Mouse (Mus musculus): ENCODE measurements around the gene Slc7a1. TPM values are rescaled to one million over a fixed set of nuclear protein-coding genes. Genes with fewer than 3 reads are reported as not detected.

The Slc7a1 gene
- polyA plus RNA-seq, 1 experiment from 2014 or later: 39.0 TPM

DNA sequence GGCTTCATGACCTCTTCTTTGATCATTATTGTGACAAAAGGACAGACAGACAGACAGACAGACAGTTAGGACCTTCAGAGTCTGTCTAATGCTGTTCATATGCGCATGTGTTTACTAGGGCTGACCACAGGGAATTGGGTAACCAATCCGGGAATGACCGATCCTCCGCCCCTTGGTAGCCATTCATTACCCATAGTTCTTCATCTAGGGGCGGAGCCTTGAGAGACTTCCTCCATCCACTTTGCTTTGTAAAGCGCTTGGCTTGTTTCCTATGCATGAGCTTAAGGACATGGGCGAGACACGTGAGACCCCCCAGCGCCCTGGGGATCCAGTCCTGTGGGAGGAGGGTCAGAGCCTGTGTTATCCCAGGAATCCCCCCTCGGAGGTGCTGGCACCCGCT lies 96.7 kb downstream of the Slc7a1 start:
- no peaks in the 10 kb centered on the region for H3K4me1 ChIP-seq (ENCODE audit: control insufficient read depth, insufficient read depth, low read depth, low read length)
- no peak overlapping the region for H3K9ac ChIP-seq (ENCODE audit: low read depth, low read length)
- no peak overlapping the region for H3K27ac ChIP-seq (ENCODE audit: low read depth, low read length)
- H3K36me3 ChIP-seq (ENCODE audit: control insufficient read depth, insufficient read depth, low read length): peaks cover 32% of the 10 kb centered on the region
- no peaks in the 10 kb centered on the region for H3K9me3 ChIP-seq (ENCODE audit: control insufficient read depth, low read length)
- no peak for ATAC-seq
- H3K4me2 ChIP-seq (ENCODE audit: low read length): no peak overlapping the region
- H3K4me3 ChIP-seq (ENCODE audit: low read length): peak overlapping the region; percentile 10; the same call in 1 of the 2 replicates
- no peaks in the 10 kb centered on the region for H3K27me3 ChIP-seq (replicated peaks; ENCODE audit: control insufficient read depth, insufficient read depth, low read length)
- WGBS: 87% methylated on average over 11 of the region's 11 CpGs

DNA sequence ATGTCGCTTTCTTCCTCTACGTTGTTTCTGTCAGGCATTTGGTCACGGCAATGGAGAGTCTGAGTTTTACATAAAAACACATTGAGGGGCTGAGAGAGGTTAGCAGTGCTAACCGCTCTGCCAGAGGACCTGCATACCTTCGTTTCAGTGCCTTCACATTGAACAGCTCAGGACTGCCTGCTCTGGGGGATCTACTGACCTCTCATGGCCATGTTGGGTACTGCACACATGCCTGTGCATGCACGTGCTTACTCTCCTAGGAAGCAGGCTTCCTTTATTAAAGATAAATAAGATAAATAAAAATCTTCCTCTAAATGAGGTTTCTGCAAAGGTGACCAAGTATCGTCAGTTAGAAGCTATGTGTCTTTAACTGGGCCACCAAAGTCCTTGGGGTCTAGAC lies 106.4 kb downstream of the Slc7a1 start:
- H3K4me3 ChIP-seq (ENCODE audit: low read length): no peak overlapping the region
- H3K4me1 ChIP-seq (ENCODE audit: control insufficient read depth, insufficient read depth, low read depth, low read length): no peaks in the 10 kb centered on the region
- 83% methylated on average over 7 of the region's 7 CpGs for WGBS
- H3K27me3 ChIP-seq (replicated peaks; ENCODE audit: control insufficient read depth, insufficient read depth, low read length): no peaks in the 10 kb centered on the region
- no peak overlapping the region for H3K9ac ChIP-seq (ENCODE audit: low read depth, low read length)
- H3K9me3 ChIP-seq (ENCODE audit: control insufficient read depth, low read length): peaks cover 5% of the 10 kb centered on the region
- peaks cover 5% of the 10 kb centered on the region for H3K36me3 ChIP-seq (ENCODE audit: control insufficient read depth, insufficient read depth, low read length)
- ATAC-seq: no peak
- no peak overlapping the region for H3K4me2 ChIP-seq (ENCODE audit: low read length)
- H3K27ac ChIP-seq (ENCODE audit: low read depth, low read length): no peak overlapping the region

DNA sequence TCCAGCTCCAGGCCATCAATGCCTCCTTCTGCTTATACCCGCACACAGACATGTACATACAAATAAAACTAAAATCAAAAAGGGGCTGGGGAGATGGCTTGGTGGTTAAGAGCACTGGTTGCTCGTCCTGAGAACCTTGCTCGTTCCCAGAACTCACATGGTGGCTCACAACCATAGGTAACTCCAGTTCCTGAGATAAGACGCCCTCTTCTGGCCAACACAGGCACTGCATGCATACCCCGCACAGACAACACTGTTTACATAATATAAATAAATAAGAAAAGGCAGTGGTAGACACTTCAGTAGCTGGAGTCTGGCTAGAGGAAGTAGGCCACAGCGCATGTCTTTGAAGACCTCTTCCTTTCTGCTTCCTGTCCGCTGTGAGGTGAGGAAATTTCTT lies 106.8 kb downstream of the Slc7a1 start:
- ATAC-seq: no peak
- no peak overlapping the region for H3K27ac ChIP-seq (ENCODE audit: low read depth, low read length)
- no peaks in the 10 kb centered on the region for H3K27me3 ChIP-seq (replicated peaks; ENCODE audit: control insufficient read depth, insufficient read depth, low read length)
- no peak overlapping the region for H3K9ac ChIP-seq (ENCODE audit: low read depth, low read length)
- peaks cover 5% of the 10 kb centered on the region for H3K9me3 ChIP-seq (ENCODE audit: control insufficient read depth, low read length)
- 84% methylated on average over 7 of the region's 7 CpGs for WGBS
- H3K4me1 ChIP-seq (ENCODE audit: control insufficient read depth, insufficient read depth, low read depth, low read length): no peaks in the 10 kb centered on the region
- peaks cover 3% of the 10 kb centered on the region for H3K36me3 ChIP-seq (ENCODE audit: control insufficient read depth, insufficient read depth, low read length)
- no peak overlapping the region for H3K4me2 ChIP-seq (ENCODE audit: low read length)
- H3K4me3 ChIP-seq (ENCODE audit: low read length): no peak overlapping the region

DNA sequence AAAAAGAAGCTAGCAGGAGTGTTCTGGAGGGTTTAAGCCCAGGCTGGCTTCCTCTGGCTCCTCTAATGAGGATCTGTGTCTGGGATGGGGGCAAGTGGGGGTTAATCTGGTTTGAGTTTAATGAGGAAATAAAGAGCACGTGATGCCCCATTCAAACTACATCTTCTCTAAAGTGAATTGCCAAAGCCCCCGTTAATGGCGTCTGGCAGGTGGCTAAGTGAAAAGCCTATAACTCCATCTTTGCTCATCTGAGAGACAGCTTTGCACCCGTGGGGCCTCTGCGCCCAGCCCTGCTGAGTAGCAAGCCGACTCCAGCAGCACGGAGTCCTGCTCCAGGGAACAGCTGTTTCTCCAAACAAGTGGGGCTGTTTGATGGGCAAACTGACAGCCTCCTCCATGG lies 109.8 kb downstream of the Slc7a1 start:
- WGBS: 46% methylated on average over 7 of the region's 7 CpGs
- peak; percentile 58; the same call in 1 of the 2 replicates for ATAC-seq
- peaks cover 5% of the 10 kb centered on the region for H3K9me3 ChIP-seq (ENCODE audit: control insufficient read depth, low read length)
- H3K4me3 ChIP-seq (ENCODE audit: low read length): no peak overlapping the region
- no peaks in the 10 kb centered on the region for H3K4me1 ChIP-seq (ENCODE audit: control insufficient read depth, insufficient read depth, low read depth, low read length)
- H3K9ac ChIP-seq (ENCODE audit: low read depth, low read length): no peak overlapping the region
- H3K27me3 ChIP-seq (replicated peaks; ENCODE audit: control insufficient read depth, insufficient read depth, low read length): no peaks in the 10 kb centered on the region
- H3K27ac ChIP-seq (ENCODE audit: low read depth, low read length): no peak overlapping the region
- no peak overlapping the region for H3K4me2 ChIP-seq (ENCODE audit: low read length)
- H3K36me3 ChIP-seq (ENCODE audit: control insufficient read depth, insufficient read depth, low read length): no peaks in the 10 kb centered on the region; the same call in 1 of the 2 replicates

DNA sequence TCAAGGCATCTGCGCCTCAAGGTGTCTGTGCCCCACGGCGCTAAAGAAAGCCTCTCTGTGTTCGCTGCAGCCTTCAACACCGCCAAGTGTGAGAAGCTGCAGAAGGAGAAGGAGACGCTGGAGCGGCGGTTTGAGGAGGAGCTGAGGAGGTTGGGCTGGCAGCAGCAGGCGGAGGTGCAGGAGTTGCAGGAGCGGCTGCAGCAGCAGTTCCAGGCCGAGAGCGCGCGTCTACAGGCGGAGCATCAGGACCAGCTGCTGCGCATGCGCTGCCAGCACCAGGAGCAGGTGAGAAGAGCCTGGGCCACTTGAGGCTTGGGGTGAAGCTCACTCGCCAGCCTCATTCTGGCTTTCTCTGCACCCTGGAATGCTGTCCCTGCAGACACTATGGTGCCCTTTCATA lies 110.9 kb downstream of the Slc7a1 start:
- H3K27me3 ChIP-seq (replicated peaks; ENCODE audit: control insufficient read depth, insufficient read depth, low read length): no peaks in the 10 kb centered on the region
- H3K4me1 ChIP-seq (ENCODE audit: control insufficient read depth, insufficient read depth, low read depth, low read length): no peaks in the 10 kb centered on the region
- no peak overlapping the region for H3K27ac ChIP-seq (ENCODE audit: low read depth, low read length)
- no peaks in the 10 kb centered on the region; the same call in 1 of the 2 replicates for H3K36me3 ChIP-seq (ENCODE audit: control insufficient read depth, insufficient read depth, low read length)
- peaks cover 5% of the 10 kb centered on the region for H3K9me3 ChIP-seq (ENCODE audit: control insufficient read depth, low read length)
- no peak overlapping the region for H3K4me3 ChIP-seq (ENCODE audit: low read length)
- 83% methylated on average over 18 of the region's 18 CpGs for WGBS
- H3K9ac ChIP-seq (ENCODE audit: low read depth, low read length): no peak overlapping the region
- no peak overlapping the region for H3K4me2 ChIP-seq (ENCODE audit: low read length)
- ATAC-seq: no peak

DNA sequence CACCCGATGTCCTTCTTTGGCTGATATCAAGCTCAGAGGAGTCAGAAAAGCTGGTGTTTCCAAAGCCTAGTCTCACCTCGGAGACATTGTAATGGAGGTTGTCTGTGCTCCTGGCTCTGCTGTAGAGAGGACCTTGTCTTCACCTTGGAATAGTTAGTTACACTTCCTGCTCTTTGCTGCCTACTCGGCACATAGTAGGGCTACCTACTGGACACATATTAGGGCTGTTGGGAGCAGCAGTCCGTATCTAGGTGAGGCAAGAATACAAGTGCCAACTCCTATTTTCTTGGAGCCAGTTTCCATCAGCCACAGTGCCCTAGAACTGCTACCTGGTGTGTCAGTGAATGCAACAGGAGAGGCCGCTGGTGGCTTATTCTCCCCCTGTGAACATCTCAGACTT lies 112.2 kb downstream of the Slc7a1 start:
- ATAC-seq: no peak
- WGBS: 90% methylated on average over 5 of the region's 5 CpGs

DNA sequence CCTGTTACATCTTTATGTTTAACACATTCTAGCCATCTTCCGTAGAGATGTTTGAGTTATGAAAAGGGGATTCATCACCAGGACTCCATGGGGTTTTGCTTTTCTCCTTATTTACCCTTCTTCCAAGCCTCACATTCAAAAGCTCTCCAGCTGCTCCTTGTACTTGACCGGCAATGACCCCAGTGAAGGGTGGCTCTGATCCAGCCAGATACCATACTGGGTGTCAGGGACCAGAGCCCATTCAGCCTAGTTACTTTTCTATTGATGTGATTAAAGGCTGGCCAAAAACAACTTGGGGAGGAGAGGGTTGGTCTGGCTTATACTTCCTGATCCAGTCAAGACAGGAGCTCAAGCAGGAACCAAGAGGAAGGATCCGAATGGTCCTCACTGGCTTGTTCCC lies 116.1 kb downstream of the Slc7a1 start:
- Histone ChIP-seq H3K4me3 (ENCODE audit: low read length) (no peak overlapping the region), H3K9me3 (ENCODE audit: control insufficient read depth, low read length) (no peaks in the 10 kb centered on the region), H3K27me3 (replicated peaks; ENCODE audit: control insufficient read depth, insufficient read depth, low read length) (no peaks in the 10 kb centered on the region), H3K4me1 (ENCODE audit: control insufficient read depth, insufficient read depth, low read depth, low read length) (no peaks in the 10 kb centered on the region), H3K9ac (ENCODE audit: low read depth, low read length) (no peak overlapping the region), H3K27ac (ENCODE audit: low read depth, low read length) (no peak overlapping the region), H3K36me3 (ENCODE audit: control insufficient read depth, insufficient read depth, low read length) (no peaks in the 10 kb centered on the region), H3K4me2 (ENCODE audit: low read length) (no peak overlapping the region)
- ATAC-seq: no peak
- WGBS: 83% methylated on average over 3 of the region's 3 CpGs

More for the DNA sequence above, 112.2 kb downstream of the Slc7a1 start:
- Histone ChIP-seq H3K4me1 (ENCODE audit: control insufficient read depth, insufficient read depth, low read depth, low read length) (no peaks in the 10 kb centered on the region), H3K9me3 (ENCODE audit: control insufficient read depth, low read length) (peaks cover 5% of the 10 kb centered on the region), H3K36me3 (ENCODE audit: control insufficient read depth, insufficient read depth, low read length) (no peaks in the 10 kb centered on the region; the same call in 1 of the 2 replicates), H3K4me2 (ENCODE audit: low read length) (no peak overlapping the region), H3K4me3 (ENCODE audit: low read length) (no peak overlapping the region), H3K27me3 (replicated peaks; ENCODE audit: control insufficient read depth, insufficient read depth, low read length) (no peaks in the 10 kb centered on the region), H3K27ac (ENCODE audit: low read depth, low read length) (no peak overlapping the region), H3K9ac (ENCODE audit: low read depth, low read length) (no peak overlapping the region)

DNA sequence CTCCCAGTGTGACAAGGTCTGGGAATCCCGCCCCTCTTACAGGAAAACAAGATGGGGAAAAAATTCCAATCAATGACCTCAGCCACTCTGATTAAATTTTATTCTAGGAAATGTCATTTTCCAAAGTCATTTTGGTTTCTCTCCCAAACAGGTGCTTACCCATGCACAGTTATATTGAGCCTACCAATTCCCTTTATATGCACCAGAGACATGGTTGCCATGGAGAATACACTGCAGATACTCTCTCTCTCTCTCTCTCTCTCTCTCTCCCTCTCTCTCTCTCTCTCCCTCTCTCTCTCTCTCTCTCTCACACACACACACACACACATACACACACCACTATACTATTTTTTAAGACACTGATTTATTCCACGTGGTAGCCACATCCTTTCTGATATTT lies 116.5 kb downstream of the Slc7a1 start:
- no peaks in the 10 kb centered on the region for H3K4me1 ChIP-seq (ENCODE audit: control insufficient read depth, insufficient read depth, low read depth, low read length)
- no peaks in the 10 kb centered on the region for H3K27me3 ChIP-seq (replicated peaks; ENCODE audit: control insufficient read depth, insufficient read depth, low read length)
- no peak overlapping the region for H3K4me3 ChIP-seq (ENCODE audit: low read length)
- no peak overlapping the region for H3K4me2 ChIP-seq (ENCODE audit: low read length)
- no peaks in the 10 kb centered on the region for H3K9me3 ChIP-seq (ENCODE audit: control insufficient read depth, low read length)
- no peak overlapping the region for H3K27ac ChIP-seq (ENCODE audit: low read depth, low read length)
- H3K9ac ChIP-seq (ENCODE audit: low read depth, low read length): no peak overlapping the region
- H3K36me3 ChIP-seq (ENCODE audit: control insufficient read depth, insufficient read depth, low read length): no peaks in the 10 kb centered on the region
- WGBS: 87% methylated on average over 2 of the region's 2 CpGs
- ATAC-seq: no peak

DNA sequence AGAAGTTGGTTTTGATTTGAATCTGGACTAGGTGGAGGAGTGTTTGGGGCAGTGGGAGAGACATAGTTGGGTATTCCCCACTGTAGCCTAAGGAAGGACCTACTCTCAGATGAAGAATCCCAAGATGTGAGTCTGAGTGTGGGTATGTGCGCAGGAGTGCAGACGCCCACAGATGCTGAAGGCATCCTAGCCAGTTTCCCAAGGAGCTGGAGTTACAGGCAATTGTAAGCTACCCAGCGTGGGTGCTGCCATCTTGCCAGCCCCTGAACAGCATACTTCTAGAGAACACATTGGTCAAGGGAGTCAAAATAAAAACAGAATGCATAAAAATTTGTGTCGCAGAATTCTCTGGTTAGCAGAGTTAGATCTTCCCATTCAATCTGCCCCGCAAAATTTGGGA lies 117.1 kb downstream of the Slc7a1 start:
- Histone ChIP-seq H3K36me3 (ENCODE audit: control insufficient read depth, insufficient read depth, low read length) (no peaks in the 10 kb centered on the region), H3K4me1 (ENCODE audit: control insufficient read depth, insufficient read depth, low read depth, low read length) (no peaks in the 10 kb centered on the region), H3K9ac (ENCODE audit: low read depth, low read length) (no peak overlapping the region), H3K27ac (ENCODE audit: low read depth, low read length) (0 out of 2 replicates have a peak overlapping the region, but pooled peaks have one; percentile 19), H3K4me3 (ENCODE audit: low read length) (no peak overlapping the region), H3K9me3 (ENCODE audit: control insufficient read depth, low read length) (no peaks in the 10 kb centered on the region), H3K27me3 (replicated peaks; ENCODE audit: control insufficient read depth, insufficient read depth, low read length) (no peaks in the 10 kb centered on the region), H3K4me2 (ENCODE audit: low read length) (no peak overlapping the region)
- 90% methylated on average over 5 of the region's 5 CpGs for WGBS
- no peak for ATAC-seq

DNA sequence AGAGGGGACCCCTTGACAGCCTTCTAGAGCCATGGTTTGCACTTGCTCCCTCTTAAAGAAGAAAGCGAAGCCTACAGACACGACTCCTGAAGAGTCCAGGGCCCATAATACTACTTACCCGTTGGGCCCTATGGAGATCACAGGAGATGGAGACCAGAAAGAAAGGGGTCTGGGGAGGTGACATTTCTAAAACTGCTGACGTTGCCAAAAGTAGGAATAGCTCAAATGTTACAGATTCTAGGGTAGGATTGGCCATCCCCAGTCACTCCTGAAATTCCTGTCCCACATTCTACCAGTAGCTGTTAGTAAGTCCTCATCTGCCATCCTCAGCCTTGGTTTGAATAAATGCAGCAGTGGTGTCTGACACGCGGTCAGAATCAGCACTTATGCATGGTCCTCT lies 117.6 kb downstream of the Slc7a1 start:
- Histone ChIP-seq H3K4me2 (ENCODE audit: low read length) (no peak overlapping the region), H3K9ac (ENCODE audit: low read depth, low read length) (no peak overlapping the region), H3K4me1 (ENCODE audit: control insufficient read depth, insufficient read depth, low read depth, low read length) (no peaks in the 10 kb centered on the region), H3K27ac (ENCODE audit: low read depth, low read length) (no peak overlapping the region), H3K27me3 (replicated peaks; ENCODE audit: control insufficient read depth, insufficient read depth, low read length) (no peaks in the 10 kb centered on the region), H3K36me3 (ENCODE audit: control insufficient read depth, insufficient read depth, low read length) (no peaks in the 10 kb centered on the region), H3K4me3 (ENCODE audit: low read length) (no peak overlapping the region), H3K9me3 (ENCODE audit: control insufficient read depth, low read length) (no peaks in the 10 kb centered on the region)
- ATAC-seq: no peak
- WGBS: 84% methylated on average over 6 of the region's 6 CpGs

Measured in hindbrain, embryonic 16.5 days (tissue).